Mouse (Mus musculus) thymus, adult 2 months (tissue): Measurements from ENCODE around the gene Ly6g5b.

Source experiments
- CTCF ChIP-seq: fragments of 200-500 bp; IDR thresholded peaks from 2 replicates; pipeline ENCODE4 v1.5.1; 2012; ENCODE audit warnings: mild to moderate bottlenecking, control low read depth, low read length, moderate library complexity, borderline replicate concordance; ENCODE audit not compliant: control insufficient read depth, poor library complexity, insufficient read depth; ENCODE audit errors: extremely low read depth
- POLR2A ChIP-seq: fragments of 200-500 bp; IDR thresholded peaks from 2 replicates; pipeline ENCODE4 v1.6.1; 2012; ENCODE audit warnings: mild to moderate bottlenecking, low read length, control low read depth, moderate library complexity; ENCODE audit not compliant: control insufficient read depth, poor library complexity, insufficient read depth; ENCODE audit errors: extremely low read depth

DNA sequence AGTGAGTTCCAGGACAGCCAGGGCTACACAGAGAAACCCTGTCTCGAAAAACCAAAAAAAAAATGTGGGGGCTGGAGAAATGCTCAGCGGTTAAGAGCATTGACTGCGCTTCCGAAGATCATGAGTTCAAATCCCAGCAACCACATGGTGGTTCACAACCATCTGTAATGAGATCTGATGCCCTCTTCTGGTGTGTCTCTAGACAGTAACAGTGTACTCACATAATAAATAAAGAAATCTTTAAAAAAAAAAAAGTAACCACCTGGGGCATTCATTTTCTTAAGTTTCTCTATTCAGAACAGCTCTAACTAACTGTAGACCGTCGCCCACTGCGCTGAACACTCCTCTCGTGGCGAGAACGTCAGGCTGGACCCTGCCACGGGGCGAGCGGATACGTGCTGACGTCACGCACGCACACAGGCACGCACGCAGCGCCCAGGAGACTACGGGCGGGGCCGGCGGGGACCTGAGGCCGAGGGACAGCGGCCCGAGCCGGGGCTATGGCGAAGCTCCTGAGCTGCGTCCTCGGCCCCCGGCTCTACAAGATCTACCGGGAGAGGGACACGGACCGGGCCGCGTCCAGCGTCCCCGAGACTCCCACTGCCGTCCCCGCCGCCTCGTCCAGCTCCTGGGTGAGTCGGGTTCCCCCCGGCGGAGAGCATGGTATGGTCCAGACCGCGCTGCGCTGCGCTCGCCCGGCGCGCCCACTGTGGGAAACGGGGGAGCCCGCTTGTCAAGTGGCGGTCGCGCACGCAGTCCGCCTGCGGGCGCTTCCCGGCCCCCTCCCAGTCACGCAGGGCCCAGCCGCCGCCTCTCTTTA, 26.2 kb downstream of the Ly6g5b start, which contains the start of gene Abhd16a:
- TF ChIP-seq CTCF (no peak), POLR2A (peak; percentile 29; the same call in 1 of the 2 replicates)
